Mouse (Mus musculus): ENCODE results near the gene Zfp280d.

Gene Zfp280d

DNA sequence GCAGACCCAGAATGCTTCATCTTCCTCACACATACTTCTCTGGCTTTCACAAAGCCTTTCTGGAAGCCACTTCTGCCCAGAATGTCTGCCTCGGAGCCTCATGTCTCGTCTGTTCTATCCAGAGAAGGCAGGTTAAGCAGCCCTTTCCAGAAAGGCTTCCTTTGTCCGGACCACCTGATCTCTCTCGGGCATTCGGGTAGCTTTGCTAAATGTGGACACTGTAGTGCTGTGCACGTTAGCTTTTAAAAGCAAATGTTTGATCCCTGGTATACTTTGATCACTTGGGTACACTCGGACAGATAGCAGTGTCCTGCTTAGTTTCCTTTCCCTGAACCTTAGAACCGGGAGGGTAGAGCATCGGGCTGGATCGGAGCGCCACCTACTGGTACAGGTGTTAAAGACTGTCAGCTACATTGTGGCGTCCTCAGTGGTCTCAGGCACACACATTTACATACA, 133.5 kb downstream of the Zfp280d start:
- in situ Hi-C loops (cut with MboI; ENCODE audit: low pct_unique_long_range_greater_than_20kb in 1 of 2, low sequenced_read_pairs in 2 of 2, unreplicated experiment in 1 of 2) = loop anchor here in 1 of 2 experiments (25.0 kb wide), 1 partner anchor 571 kb away; no protein-coding TSS in a partner anchor

- in situ Hi-C loops (cut with MboI; ENCODE audit: low pct_unique_long_range_greater_than_20kb in 1 of 2, low sequenced_read_pairs in 2 of 2, unreplicated experiment in 1 of 2) = loop anchor here in 1 of 2 experiments (10.0 to 25.0 kb wide), 2 partner anchors 195 to 572 kb away; no protein-coding TSS in a partner anchor
These were observed 134.9 kb downstream of the Zfp280d start for GRCm38 (mm10) chr9:72409381-72410225.

DNA sequence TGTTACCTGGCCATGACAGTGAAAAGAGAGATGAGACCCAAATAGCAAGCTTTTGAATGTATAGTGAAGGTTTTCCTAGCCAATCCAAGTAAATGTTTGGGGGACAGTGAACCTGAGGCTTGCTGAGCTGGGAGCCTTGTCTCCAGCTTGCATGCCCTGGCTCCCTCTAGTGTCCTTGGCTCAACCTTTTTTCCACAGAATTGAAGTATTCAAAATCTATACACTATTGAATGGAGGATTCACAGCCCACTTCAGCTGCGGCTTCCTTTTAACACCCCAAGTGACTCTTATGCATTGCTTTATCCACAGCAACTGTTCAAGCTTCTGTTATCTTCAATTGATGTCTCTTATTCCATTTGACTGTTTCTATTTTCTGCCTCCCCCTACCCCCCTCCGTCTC, 137.1 kb downstream of the Zfp280d start:
- in situ Hi-C loops (cut with MboI; ENCODE audit: low pct_unique_long_range_greater_than_20kb in 1 of 2, low sequenced_read_pairs in 2 of 2, unreplicated experiment in 1 of 2) = loop anchor here in 1 of 2 experiments (10.0 to 25.0 kb wide), 2 partner anchors 197 to 574 kb away; no protein-coding TSS in a partner anchor
